Mouse (Mus musculus) left cerebral cortex, adult 9 months (tissue): ENCODE measurements at regions not wholly inside any gene's neighbourhood (a gene's known extent, or its start where the extent isn't known, plus 50 kb on each side); places are given as distances from the start of the nearest gene placed in this dataset.
A peak's percentile ranks its signal among the peaks of the same experiment; 100 is the strongest.

Experiments
- DNase-seq, 2 experiments: peaks; one replicate each; pipeline ENCODE4 v3.0.0; 2022; ENCODE audit warnings: low spot score in 2 of 2

DNA sequence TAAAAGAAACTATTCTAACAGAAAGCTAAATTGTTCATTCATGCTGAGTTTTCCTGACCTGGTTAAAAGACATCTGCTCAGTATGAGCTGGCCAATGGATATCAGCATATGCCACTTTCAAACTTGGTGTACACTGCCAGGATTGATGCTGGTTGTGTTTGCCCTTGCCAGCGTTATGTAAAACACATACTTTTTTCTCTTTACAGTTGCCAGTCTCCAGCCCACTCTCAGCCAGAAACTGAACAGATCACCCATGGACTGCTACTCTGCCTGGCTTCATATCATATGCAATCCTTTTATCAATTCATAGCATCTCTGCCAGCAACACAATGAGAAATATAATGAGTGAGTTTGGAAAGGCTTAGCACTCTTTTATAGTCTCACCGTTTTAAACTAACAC lies 940.7 kb upstream of the Epha6 start:
- DNase-seq = peak in 1 of 2 experiments; percentile 8

DNA sequence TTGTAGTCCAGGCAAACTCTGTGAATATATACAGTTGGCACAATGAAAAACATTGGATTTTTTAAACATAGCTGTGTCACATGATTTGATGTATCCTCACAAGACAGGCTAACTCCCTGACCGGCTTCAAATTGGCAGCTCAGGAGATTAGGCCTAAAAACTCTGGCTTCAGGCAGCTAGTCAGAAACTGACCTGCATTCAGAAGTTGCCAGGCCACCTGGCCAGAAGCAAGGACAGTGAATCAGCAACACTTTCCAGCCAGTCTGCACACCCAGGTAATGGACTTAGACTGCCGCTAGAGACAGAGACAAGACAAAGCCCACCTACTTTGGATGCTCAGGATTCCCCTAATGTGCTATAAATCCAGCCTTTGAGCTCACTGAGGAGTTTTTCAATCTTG lies 929.4 kb upstream of the Epha6 start:
- DNase-seq = no peak
